Mouse (Mus musculus) hindbrain, embryonic 10.5 days (tissue): ENCODE measurements at regions not wholly inside any gene's neighbourhood (a gene's known extent, or its start where the extent isn't known, plus 50 kb on each side); places are given as distances from the start of the nearest gene placed in this dataset.

Experiments
- DNase-seq: peaks from one replicate; pipeline ENCODE4 v3.0.0-alpha.2; 2017; ENCODE audit warnings: low spot score
- H3K27ac ChIP-seq: fragments of 300-500 bp; sonication (generic); 2 replicates; pipeline ENCODE4 v1.5.1; 2016; ENCODE audit warnings: mild to moderate bottlenecking, moderate library complexity
- H3K27me3 ChIP-seq: fragments of 300-500 bp; sonication (generic); 2 replicates; pipeline ENCODE4 v1.6.1; 2016; ENCODE audit warnings: mild to moderate bottlenecking; ENCODE audit not compliant: poor library complexity, insufficient read depth, severe bottlenecking
- H3K36me3 ChIP-seq: fragments of 300-500 bp; sonication (generic); 2 replicates; pipeline ENCODE4 v1.6.1; 2016; ENCODE audit warnings: mild to moderate bottlenecking, moderate library complexity
- H3K4me1 ChIP-seq: fragments of 300-500 bp; sonication (generic); replicated peaks from 2 replicates; pipeline ENCODE4 v1.6.1; 2016; ENCODE audit warnings: mild to moderate bottlenecking
- H3K4me3 ChIP-seq: fragments of 300-500 bp; sonication (generic); 2 replicates; pipeline ENCODE4 v1.5.1; 2016; ENCODE audit warnings: mild to moderate bottlenecking, moderate library complexity
- H3K9me3 ChIP-seq: fragments of 300-500 bp; sonication (generic); 2 replicates; pipeline ENCODE4 v1.6.1; 2016; ENCODE audit warnings: mild to moderate bottlenecking, moderate library complexity
- WGBS: fragments of 180-500 bp; shearing (Covaris S2); methylation state at CpG from one replicate; pipeline ENCODE4 v1.1.7; 2016; 5-methylcytosine and 5-hydroxymethylcytosine counted together

DNA sequence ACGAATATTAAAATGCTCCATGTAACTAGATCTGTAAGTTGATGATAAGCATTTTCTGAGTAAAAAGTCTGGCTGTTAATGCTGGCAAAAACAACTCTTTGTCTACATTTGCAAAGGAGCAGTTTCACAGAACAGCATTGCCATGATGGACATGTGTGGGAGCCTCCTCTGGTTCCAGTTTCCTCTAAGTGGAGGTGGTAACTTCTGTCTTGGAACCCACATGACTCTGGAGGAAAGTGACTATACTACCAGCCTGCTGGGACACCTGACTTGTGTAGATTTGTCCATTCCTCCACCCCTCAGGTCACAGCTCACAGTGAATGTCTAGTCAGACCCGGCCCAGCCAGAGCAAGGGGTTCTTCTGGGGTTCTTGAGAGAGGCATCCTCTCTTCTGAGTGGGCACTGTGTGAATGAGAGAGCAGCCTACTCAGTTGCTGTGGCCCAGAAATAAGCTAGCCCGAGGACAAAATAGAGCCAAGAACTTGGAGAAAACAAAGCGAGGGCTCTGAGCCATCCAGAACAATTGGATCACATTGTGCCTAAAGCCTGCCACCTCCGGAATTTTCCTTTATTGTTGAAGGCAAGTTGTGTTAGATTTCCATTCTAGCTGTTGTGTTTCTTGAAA, 97.9 kb upstream of the Wscd1 start:
- no peaks in the 10 kb centered on the region for H3K27me3 ChIP-seq
- DNase-seq = no peak
- H3K9me3 ChIP-seq = no peaks in the 10 kb centered on the region
- WGBS = 89% methylated on average over 5 of the region's 5 CpGs
- H3K4me3 ChIP-seq = no peak overlapping the region
- no peak overlapping the region for H3K27ac ChIP-seq
- no peaks in the 10 kb centered on the region for H3K36me3 ChIP-seq
- H3K4me1 ChIP-seq = peaks cover 4% of the 10 kb centered on the region; the same call in 1 of the 2 replicates

DNA sequence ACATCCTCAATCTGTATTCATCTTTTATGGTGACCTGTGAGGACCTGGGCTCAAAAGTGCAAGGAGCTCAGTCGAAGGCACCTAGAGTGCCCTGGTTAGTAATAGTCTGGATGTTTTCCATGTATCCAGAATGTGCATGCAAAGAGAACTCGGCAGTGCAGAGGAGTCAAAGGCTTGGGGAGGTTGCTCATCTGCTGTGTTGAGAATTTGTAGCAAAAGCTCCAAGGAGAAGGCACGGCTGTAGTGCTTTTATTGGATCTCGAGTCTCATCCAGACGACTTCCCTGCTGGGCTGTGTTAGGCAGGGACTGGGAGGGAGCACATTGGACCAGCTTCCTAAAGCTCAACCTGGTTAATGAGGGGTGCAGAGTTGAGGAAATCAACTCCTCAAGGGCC, 97.3 kb upstream of the Wscd1 start:
- 81% methylated on average over 5 of the region's 5 CpGs for WGBS
- Histone ChIP-seq H3K27ac (no peak overlapping the region), H3K4me1 (peaks cover 4% of the 10 kb centered on the region; the same call in 1 of the 2 replicates), H3K36me3 (no peaks in the 10 kb centered on the region), H3K9me3 (no peaks in the 10 kb centered on the region), H3K27me3 (no peaks in the 10 kb centered on the region), H3K4me3 (no peak overlapping the region)
- no peak for DNase-seq

DNA sequence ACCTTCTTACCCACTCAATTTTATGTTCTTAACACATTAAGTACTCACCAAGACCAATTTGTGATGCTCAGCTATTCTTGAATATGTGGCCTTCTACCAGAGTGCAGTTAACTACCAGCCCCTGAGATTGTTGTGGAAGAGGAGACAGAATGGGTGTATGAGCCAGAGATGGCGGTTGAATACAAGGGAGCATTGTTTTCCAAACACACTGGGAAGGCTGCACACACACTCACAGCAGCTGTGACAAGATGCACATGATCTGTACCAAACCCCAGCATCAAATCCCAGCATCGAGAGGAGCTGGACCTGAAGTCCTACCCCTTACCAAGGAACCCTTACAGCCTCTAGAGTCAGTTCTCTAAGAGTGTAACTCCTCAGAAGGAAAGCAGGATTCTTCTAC, 91.4 kb upstream of the Wscd1 start:
- Histone ChIP-seq H3K9me3 (no peaks in the 10 kb centered on the region), H3K4me1 (no peaks in the 10 kb centered on the region), H3K4me3 (no peak overlapping the region), H3K27ac (no peak overlapping the region), H3K27me3 (no peaks in the 10 kb centered on the region), H3K36me3 (no peaks in the 10 kb centered on the region)
- WGBS = 63% methylated on average over 2 of the region's 2 CpGs
- DNase-seq = no peak

DNA sequence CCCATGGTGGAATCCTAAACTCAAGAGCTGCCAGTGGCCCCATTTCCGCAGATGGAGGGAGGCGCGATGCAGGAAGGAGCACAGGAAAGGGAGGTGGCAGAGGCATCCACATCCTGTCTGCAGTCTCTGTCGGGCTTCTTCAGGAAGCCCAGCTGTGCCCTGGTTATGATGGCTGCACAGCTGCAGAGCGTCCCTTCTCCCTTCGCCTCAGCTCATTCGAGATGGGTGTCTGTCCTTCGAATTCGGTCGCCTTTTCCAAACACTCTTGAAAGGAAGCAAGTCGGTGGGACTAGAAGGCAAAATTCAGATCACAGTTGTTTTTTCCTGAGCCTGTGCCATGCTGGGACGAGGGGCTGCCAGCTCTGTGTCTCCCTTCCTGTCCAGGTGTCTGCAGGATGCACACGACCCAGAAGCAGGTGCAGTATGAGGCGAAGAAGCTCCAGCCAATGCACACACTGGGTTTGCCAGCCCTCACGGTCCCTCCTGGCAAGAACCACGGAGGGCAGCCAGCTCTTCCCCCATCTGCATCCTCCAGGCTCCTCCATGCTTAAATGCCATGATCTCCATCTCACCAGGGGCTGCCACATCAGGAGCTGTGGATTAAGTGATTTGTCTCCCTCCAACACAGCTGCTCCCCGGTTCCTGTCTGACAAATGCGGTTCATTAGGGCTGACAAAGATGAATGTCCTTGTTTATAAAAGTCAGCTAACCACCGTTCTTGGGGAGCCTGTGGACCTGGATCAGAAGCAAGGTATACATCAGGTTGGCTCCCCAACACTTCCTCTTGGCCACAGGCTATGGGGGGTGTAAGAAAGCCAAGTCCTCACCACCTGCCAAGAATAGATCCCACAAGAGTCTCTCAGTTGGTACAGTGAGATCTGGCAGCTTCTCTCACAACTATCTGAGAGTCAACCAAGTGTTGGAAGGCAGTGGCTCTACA, 79.3 kb upstream of the Wscd1 start:
- no peak overlapping the region for H3K4me3 ChIP-seq
- H3K27me3 ChIP-seq = no peaks in the 10 kb centered on the region
- peaks cover 10% of the 10 kb centered on the region for H3K4me1 ChIP-seq
- WGBS = 80% methylated on average over 19 of the region's 19 CpGs
- H3K36me3 ChIP-seq = no peaks in the 10 kb centered on the region
- DNase-seq = peak; percentile 6
- H3K27ac ChIP-seq = peak overlapping the region; percentile 40
- H3K9me3 ChIP-seq = no peaks in the 10 kb centered on the region

DNA sequence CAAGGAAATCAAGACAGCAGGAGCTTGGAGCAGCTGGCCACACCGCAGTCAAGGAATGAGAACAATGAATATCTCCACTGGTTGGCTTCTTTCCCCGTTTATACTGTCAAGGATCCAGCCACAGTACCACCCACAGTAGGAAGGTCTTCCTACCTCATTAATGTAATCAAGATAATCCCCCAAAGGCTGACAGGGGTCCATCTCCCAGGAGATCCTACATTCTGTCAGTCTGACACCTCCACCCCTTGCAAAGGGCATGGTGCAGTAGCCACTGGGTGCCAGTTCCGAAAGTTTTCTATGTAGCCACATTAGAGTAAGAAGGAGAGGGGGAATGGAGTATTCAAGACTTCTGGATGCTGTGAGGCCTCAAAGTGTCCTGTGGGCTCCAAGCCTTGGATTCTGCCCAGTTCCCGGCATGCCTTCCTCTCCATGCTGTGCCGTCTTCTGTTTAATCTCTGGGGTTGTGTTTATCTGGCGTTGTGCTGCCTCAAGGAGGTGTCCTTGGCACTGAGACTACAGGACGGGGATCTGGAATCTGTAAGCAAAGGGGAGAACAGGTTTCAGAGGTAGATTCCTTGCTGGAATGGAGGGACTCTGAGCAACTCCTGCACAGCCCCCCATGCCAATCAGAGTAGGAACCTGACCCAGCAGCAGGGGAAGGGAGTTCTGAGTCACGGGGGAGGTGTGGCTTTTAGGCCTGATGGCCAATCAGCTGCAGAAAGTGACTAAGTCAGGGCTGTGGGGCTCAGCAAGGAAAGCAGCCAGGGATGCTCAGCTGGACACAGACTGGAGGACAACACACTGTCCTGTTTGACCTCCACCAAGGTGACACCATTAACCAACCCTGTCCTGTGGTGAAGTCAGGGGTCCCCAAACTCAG, 77.3 kb upstream of the Wscd1 start:
- Histone ChIP-seq H3K27ac (0 out of 2 replicates have a peak overlapping the region, but pooled peaks have one; percentile 12), H3K4me1 (peaks cover 10% of the 10 kb centered on the region), H3K9me3 (no peaks in the 10 kb centered on the region), H3K27me3 (no peaks in the 10 kb centered on the region), H3K4me3 (no peak overlapping the region), H3K36me3 (no peaks in the 10 kb centered on the region)
- WGBS = 60% methylated on average over 8 of the region's 8 CpGs
- no peak for DNase-seq

DNA sequence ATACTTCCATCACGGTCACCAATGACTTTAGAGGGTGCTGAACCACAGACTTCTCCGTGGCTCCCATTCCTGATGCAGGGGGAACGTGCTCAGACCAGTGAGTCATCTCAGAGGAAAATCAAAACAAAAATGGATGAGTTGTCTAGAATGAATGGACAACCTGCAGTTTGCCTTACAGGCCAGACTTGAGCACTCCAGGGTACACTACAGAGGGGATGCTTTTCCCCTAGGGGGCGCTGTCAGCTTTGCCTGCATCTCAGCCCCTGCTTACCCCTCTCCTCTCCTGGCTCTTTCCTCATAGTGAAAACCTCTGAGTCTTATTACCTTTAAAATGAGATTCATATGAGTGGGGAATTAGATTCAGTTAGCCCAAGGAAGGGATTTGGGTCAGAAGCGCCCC, 75.4 kb upstream of the Wscd1 start:
- Histone ChIP-seq H3K27ac (no peak overlapping the region), H3K9me3 (no peaks in the 10 kb centered on the region), H3K4me3 (no peak overlapping the region), H3K4me1 (peaks cover 10% of the 10 kb centered on the region), H3K36me3 (no peaks in the 10 kb centered on the region), H3K27me3 (no peaks in the 10 kb centered on the region)
- DNase-seq = peak; percentile 67
- WGBS = 42% methylated on average over 5 of the region's 5 CpGs

DNA sequence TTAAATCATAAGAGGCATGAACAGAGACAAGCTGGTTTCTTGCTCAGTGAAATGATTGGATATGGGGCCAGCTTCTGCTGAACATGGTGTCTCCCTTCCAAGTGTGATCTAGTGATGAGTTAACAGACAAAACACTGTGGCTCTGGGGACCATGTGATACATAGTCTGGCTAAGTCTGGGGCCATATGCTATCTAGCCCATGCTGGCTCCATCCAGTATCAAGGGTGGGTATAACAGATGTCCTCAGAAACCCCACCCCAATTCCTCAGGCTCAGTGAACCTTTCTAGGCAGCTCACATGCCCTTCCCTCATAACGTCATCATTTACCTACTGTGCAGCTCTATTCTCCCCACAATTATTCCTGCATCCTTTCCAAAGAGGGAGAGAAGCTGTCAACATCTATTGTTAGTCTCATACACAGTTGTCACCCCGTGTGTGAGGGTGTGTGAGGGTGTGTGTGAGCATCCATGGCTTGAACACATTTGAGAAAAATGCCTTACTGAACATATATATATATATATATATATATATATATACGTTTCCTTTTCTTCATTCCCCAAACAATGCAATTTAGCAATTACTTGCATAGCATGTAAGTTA, 73.9 kb upstream of the Wscd1 start:
- H3K4me3 ChIP-seq = no peak overlapping the region

DNA sequence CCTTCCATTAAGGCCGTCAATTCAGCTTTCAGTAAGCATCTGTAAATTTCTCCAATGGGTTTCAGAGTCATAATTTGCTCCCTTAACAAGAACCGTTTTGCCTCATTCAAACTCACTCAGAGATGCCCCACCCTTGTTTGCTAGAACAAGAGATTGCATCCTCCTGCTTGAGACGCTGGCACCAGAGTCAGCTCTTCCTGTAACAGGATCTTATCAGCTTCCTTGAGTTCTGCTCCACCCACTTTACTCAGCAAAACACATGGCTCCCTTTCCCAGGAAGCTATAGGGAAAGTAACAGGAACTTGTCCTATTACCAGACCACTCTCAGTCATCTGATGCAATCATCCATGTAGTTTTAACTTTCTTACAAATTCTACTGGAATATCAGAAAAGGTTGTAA, 52.7 kb upstream of the Wscd1 start:
- no peaks in the 10 kb centered on the region for H3K4me1 ChIP-seq
- no peaks in the 10 kb centered on the region for H3K36me3 ChIP-seq
- no peak for DNase-seq
- no peaks in the 10 kb centered on the region for H3K27me3 ChIP-seq
- H3K9me3 ChIP-seq = no peaks in the 10 kb centered on the region
- no peak overlapping the region for H3K4me3 ChIP-seq
- 57% methylated on average over 3 of the region's 3 CpGs for WGBS
- no peak overlapping the region for H3K27ac ChIP-seq

More for the DNA sequence above, 73.9 kb upstream of the Wscd1 start:
- no peak overlapping the region for H3K27ac ChIP-seq
- no peaks in the 10 kb centered on the region for H3K36me3 ChIP-seq
- H3K9me3 ChIP-seq = no peaks in the 10 kb centered on the region
- DNase-seq = no peak
- no peaks in the 10 kb centered on the region for H3K27me3 ChIP-seq
- peaks cover 5% of the 10 kb centered on the region for H3K4me1 ChIP-seq
- 80% methylated on average over 3 of the region's 3 CpGs for WGBS

DNA sequence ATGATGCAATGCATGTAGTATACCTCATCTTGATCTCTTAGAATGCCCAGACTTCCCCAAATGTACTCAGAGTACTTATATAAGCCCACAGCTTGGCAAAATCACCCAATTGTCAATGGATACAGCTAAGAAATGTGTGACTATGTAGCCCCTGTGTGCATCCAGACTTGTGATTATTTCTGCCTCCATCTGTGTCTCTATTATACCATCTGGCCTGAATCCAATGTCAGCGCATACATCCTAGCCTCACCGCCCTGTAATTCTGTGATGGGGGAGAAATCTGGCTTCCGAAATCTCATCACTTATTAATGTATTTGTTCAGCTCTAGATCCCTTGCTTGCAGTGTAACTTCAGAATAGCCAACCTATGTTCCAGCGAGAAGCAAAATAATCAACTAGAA, 50.9 kb upstream of the Wscd1 start:
- H3K36me3 ChIP-seq = no peaks in the 10 kb centered on the region
- no peaks in the 10 kb centered on the region for H3K4me1 ChIP-seq
- no peaks in the 10 kb centered on the region for H3K9me3 ChIP-seq
- no peak for DNase-seq
- no peaks in the 10 kb centered on the region for H3K27me3 ChIP-seq
- 94% methylated on average over 4 of the region's 4 CpGs for WGBS
- no peak overlapping the region for H3K27ac ChIP-seq
- no peak overlapping the region for H3K4me3 ChIP-seq
